Mouse (Mus musculus): ENCODE measurements around the gene Ryr2.
"Not testable (repeated sequence)": the region's sequence is repeated elsewhere in the genome, so short reads cannot be mapped to it uniquely, and the experiment has no call there.

The Ryr2 gene

DNA sequence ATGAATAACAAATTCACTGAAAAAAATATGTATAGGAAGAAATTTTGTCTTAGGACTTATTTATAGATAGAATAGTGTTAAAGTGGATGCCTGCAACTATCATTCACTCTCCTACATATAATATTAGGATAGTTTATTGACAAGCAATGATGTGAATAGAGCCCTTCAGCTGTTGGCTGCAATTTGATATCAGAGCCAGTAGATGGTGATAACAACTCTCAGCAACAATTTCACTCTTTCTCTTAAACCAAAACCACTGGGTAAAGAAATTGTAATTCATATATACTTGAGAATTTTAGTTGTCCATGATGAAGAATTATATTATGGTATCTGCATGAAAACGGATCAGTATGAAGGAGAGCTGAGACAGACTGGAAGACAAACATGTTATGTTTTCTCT lies 236.8 kb downstream of the Ryr2 start:
- DNase-seq = no peak

DNA sequence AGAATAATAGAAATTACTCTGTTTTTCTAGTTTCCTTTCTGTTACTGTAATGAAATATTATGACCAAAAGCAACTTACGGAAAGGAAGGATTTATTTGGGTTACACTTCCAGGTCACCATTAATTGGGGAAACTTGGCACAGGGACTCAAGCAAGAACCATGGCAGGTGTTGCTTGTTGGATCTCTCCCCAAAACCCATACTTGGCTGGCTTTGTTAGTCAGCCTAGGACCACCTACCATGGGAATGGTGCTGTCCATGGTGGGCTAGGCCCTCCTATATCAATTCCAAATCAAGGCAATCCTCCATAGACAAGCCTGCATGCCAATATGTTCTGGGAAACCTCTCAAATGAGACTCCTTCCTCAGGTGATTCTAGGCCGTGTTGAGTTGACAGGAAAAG lies 237.3 kb downstream of the Ryr2 start:
- no peak for DNase-seq

DNA sequence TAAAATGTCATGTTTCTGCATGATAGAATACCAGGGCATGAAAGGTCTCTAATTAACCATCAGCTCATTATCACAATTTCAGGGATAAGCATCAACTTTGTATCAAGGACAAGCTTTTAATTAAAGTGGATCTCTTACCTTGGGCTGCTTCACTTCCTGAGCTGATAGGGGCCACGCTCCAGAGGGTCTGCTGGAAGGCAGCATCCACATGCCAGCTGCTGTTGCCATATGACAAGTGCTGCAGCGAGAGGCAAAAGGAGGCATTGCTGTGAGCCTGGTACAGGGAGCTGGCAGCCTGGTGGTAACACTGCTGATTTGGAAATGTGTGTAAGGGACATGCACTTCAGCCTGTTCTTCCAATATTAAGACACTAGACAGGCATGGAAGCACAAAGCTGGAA lies 237.8 kb downstream of the Ryr2 start:
- no peak for DNase-seq

DNA sequence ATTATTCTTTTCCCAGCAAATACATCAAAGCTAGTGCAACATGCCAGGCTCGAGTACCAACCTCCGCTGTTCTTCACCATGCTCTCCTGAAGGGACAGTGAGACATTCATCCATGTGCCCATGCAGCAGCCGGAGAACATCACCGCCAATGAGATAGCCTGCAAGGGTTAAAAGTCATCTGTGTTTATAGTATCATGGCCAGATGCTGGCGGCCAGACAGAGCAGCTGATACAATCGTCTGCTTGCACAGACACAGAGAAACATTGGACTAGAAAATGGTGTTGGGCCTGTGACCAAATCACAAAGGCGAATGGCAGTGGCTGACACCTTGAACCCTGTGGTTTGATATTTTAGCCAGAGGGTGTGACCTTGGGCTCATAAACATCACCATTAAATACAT lies 238.7 kb downstream of the Ryr2 start:
- DNase-seq = no peak

GRCm38 (mm10) chr13:11865261-11865660 lies 241.5 kb downstream of the Ryr2 start:
- peak; percentile 14 for DNase-seq

GRCm38 (mm10) chr13:11851691-11852090 lies 255.1 kb downstream of the Ryr2 start:
- DNase-seq = no peak

GRCm38 (mm10) chr13:11843889-11844288 lies 262.9 kb downstream of the Ryr2 start:
- DNase-seq = no peak

- DNase-seq = no peak
Observed at GRCm38 (mm10) chr13:11837870-11838269, 268.9 kb downstream of the Ryr2 start.

- no peak for DNase-seq
Observed at GRCm38 (mm10) chr13:11837152-11837551, 269.6 kb downstream of the Ryr2 start.

DNA sequence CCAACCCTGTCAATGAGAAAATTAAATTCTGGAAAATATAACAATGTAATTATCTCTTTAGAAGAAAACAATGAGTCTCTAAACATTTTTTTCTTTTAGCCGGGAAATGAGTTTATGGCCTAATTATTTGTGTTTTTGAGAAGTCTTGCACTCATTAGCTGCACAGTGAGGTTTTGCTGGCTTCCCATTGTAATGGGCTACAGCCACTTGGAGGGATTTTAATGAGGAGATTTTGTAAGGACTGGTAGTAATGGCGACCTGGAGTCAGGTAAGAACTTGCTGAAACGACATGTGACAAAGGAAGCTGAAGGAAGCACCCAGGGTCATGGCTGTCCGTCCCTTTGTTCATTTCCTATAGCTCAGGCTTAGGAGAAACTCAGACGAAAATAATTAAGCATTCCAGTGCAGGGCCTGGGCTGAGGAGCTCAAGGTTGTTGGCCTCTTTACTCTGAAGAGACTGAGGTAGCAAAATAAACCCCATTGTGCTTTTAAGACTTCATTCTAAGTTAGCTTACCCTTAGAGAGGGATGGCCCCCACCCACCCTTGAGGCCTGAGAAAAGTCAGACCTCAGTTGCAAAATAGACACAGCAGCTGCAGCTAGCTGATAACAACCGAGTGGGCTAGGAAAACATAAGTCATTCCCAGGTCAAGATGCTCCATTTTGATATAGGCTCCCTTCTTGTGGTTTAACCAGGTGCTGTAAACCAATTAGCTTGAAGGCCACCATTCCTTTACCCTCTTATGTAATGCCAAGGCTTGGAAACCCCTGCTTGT lies 270.3 kb downstream of the Ryr2 start:
- DNase-seq = no peak

DNA sequence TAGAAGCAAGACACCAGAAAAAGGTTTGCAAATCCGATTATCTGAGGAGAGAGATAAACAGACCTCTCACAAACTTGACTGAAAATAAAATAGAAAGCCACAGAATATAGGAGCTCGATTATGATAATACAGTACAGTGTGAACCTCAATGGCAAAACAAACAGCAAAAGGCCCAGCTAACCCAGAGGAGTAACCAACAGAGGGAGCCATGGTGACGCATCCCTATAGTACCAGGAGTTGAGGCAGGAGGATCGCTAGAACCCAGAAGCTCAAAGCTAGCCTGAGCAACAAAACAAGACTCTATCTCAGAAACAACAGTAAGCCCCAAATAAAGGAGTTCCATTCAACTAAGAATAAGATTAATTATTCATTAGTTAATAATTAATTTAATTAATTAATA lies 275.5 kb downstream of the Ryr2 start:
- DNase-seq = no peak

GRCm38 (mm10) chr13:11825563-11826226 lies 281.1 kb downstream of the Ryr2 start:
- no peak for DNase-seq

GRCm38 (mm10) chr13:11818723-11819122 lies 288.0 kb downstream of the Ryr2 start:
- no peak for DNase-seq

- not testable (repeated sequence) for DNase-seq
Observed at GRCm38 (mm10) chr13:11809365-11809764, 297.4 kb downstream of the Ryr2 start.

DNA sequence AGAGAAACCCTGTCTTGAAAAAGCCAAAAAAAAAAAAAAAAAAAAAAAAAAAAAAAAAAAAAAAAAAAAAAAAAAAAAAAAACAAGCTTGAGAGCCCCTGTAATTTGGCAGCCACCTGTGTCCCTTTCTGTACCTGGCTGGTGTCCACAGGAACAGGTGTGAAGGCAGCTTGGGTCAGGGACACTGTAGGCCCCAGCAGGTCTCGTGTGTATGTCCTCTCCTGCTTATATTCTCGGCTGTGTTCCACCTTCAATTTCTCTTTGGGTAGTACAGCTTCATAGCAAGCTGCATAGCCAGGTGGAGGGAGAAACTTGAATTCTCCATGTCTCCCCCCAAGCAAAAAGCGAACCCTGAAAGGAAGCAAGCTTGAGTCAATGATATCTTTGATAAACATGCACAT lies 314.2 kb downstream of the Ryr2 start:
- no peak for DNase-seq

- no peak for DNase-seq
Observed at GRCm38 (mm10) chr13:11790536-11790935, 316.2 kb downstream of the Ryr2 start.

DNA sequence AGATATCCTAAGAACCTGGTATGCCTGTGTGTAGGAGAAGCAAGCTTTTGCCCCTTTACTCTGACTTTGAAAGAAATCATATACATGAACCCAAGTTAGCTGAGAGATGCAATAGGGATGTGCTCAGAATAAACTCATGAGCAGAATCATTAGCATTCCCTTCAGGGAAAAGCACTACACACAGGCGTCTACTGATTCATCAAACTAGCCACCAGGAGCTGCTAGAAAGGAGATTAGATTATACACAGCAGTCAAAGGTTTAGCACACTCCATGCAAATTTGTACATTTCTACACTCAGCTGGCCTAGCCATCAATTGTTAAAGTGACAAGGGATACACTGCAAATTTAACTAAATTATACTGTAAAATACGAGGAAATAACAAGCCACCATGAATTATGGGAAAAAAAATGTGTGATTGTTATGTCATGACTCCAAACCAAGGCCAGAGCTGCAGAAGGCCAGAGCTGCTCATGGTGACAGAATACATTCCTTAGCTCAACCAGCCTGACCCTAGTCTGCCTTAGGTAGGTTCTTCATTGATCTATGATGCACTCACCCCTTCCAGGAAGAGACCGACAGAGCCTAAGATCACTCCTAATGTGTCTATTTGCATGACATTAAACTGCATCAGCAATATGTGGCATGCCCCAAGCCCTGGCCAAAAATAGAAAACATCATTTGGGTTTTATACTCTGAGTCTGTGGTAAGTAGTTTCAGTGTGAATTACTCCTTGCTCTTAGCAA lies 324.2 kb downstream of the Ryr2 start:
- no peak for DNase-seq

DNA sequence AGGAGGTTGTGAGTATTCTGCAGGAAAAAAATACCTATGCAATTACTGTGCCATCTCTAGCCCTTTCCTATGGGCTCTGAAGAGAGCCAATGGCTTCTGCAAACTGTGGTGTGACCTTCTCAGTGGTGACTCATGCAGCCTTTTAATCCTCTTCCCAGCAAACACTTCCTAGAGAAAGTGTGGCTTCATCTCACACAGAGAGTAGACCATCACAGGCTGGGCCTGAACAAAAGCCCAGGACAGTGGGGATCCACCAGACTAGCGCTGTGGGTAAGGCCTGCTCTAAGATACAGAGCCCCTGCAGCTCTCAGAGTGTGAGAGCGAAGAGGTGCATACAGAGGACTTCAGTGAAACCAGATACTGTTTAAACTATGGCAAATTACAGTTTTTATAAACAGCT lies 325.7 kb downstream of the Ryr2 start:
- DNase-seq = no peak

- DNase-seq = no peak
Observed at GRCm38 (mm10) chr13:11777726-11778125, 329.0 kb downstream of the Ryr2 start.

- no peak for DNase-seq
Observed at GRCm38 (mm10) chr13:11772173-11772572, 334.6 kb downstream of the Ryr2 start.

- DNase-seq = no peak
Observed at GRCm38 (mm10) chr13:11766899-11767298, 339.8 kb downstream of the Ryr2 start.

DNA sequence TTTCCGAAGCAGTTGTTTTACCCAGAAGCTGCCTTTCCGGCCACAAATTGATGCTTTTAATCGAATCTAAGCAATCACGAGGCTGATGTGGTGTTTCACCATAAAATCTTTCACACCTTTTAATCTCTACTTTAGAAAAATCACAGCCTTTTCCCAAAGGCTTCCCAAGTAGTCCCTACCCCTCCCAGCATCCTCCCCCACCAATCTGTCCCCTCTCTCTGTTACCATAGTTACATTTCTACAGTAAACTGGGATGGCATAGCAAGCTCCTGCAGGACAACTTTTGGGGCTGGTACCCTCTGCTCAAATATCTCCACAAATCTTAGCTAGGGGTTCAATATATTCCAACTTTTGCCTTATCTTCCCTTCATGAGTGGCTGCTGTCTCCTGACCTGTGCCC lies 342.8 kb downstream of the Ryr2 start:
- no peak for DNase-seq

- no peak for DNase-seq
Observed at GRCm38 (mm10) chr13:11763104-11763503, 343.6 kb downstream of the Ryr2 start.

- DNase-seq = peak; percentile 27
Observed at GRCm38 (mm10) chr13:11757894-11758293, 348.9 kb downstream of the Ryr2 start.
